Mouse (Mus musculus): Measurements from ENCODE around the gene Zbtb41. TPM values are rescaled to one million over a fixed set of nuclear protein-coding genes. Genes with fewer than 3 reads are reported as not detected.
A peak's percentile ranks its signal among the peaks of the same experiment; 100 is the strongest.
"Not testable (repeated sequence)": the region's sequence is repeated elsewhere in the genome, so short reads cannot be mapped to it uniquely, and the experiment has no call there.

Gene Zbtb41
- polyA plus RNA-seq, 1 experiment, result 0.02 TPM

DNA sequence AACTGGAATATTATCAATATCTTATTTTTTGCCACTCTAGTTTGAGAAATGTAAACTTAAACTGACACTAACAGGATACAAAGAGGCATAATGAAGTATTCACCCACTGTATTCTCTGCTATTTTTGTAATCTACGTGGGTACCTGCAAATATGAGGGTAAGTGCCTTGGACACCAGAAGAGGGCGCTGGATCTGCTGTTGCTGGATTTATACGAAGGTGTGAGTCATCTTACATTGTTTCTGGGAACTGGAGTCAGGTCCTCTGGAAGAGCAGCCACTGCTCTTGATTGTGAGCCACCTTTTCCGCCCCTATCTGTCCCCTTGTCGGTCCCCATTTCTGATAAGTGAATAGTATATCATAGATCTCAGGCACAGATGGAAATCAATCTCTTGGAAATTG is 14.4 kb upstream of the Zbtb41 start:
- Histone ChIP-seq H3K27me3 (ENCODE audit: control insufficient read depth) (no peaks in the 10 kb centered on the region), H3K4me3 (replicated peaks) (no peak overlapping the region), H3K36me3 (ENCODE audit: control insufficient read depth) (no peaks in the 10 kb centered on the region), H3K4me1 (ENCODE audit: control insufficient read depth) (no peaks in the 10 kb centered on the region), H3K9me3 (ENCODE audit: control insufficient read depth, low read length) (peaks cover 8% of the 10 kb centered on the region)
- TF ChIP-seq TAL1 (IDR thresholded peaks at IDR 0.05; ENCODE audit: low read length) (no peak), GATA1 (IDR thresholded peaks at IDR 0.05; ENCODE audit: low read length) (no peak)

DNA sequence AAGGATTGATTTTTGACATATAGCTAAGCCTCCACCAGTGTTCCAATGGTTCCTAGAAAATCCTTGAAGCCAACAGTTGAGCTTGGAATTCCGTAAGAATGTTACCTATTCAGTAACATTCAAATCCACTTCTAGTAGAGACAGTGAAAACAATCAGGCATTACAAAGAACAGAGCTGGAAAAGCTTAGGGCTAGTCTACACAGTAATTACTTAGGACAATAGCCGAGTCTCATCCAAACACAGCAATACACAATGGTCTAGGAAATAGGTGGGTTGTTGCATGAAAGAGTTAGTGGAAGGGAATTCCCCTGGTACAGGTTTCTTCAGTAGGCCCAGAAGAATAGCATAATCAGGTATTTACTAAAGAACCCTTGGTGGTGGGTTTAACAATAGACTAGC is 9.7 kb upstream of the Zbtb41 start:
- H3K4me1 ChIP-seq (ENCODE audit: control insufficient read depth); H3K27me3 ChIP-seq (ENCODE audit: control insufficient read depth); H3K4me3 ChIP-seq (replicated peaks); H3K9me3 ChIP-seq (ENCODE audit: control insufficient read depth, low read length); H3K36me3 ChIP-seq (ENCODE audit: control insufficient read depth): not testable (repeated sequence)

DNA sequence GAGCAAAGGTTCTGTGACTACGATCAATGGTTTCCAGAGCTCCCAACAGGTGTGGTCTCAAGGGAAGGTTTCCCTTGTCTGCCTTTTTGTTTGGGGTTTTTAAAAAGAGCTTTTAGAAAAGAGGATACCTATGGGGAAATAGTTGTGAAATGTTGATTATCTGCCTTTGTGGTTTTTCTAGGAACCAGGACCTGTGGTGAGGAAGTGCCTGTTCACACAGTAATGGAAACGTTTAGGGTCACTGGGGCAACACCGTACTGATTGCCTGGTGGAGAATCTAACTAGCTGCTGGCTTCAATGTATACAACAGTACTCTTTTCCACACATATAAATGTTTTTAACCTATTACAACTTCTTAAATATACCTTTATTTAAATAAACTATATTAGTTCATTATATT is 8.6 kb upstream of the Zbtb41 start:
- Histone ChIP-seq H3K27me3 (ENCODE audit: control insufficient read depth) (no peaks in the 10 kb centered on the region), H3K4me1 (ENCODE audit: control insufficient read depth) (no peaks in the 10 kb centered on the region), H3K4me3 (replicated peaks) (no peak overlapping the region), H3K36me3 (ENCODE audit: control insufficient read depth) (no peaks in the 10 kb centered on the region), H3K9me3 (ENCODE audit: control insufficient read depth, low read length) (peaks cover 8% of the 10 kb centered on the region)
- TF ChIP-seq TAL1 (IDR thresholded peaks at IDR 0.05; ENCODE audit: low read length), result no peak
- no peak for TF ChIP-seq GATA1 (IDR thresholded peaks at IDR 0.05; ENCODE audit: low read length)

DNA sequence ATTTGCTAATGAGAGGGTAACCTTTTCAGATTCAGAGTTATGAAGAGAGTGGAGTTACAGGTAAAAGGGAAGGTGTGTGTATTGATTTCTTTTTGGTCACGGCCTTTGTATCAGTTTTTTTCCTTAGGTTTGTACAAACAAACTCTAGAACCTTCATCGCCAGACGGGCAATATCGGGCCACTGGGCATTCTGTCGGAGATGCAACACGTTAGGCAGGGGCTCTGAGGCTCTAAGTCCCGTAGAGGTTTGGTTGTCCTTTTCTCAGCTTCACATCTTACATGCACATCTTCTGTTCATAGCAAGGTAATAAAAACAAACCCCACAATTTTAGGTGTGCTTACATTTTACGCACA is 590 bp upstream of the Zbtb41 start:
- H3K36me3 ChIP-seq (ENCODE audit: control insufficient read depth), result peaks cover 13% of the 10 kb centered on the region
- H3K4me1 ChIP-seq (ENCODE audit: control insufficient read depth), result peaks cover 40% of the 10 kb centered on the region
- TF ChIP-seq TAL1 (IDR thresholded peaks at IDR 0.05; ENCODE audit: low read length) (no peak), GATA1 (IDR thresholded peaks at IDR 0.05; ENCODE audit: low read length) (no peak)
- peak overlapping the region; percentile 95 for H3K4me3 ChIP-seq (replicated peaks)
- no peaks in the 10 kb centered on the region for H3K9me3 ChIP-seq (ENCODE audit: control insufficient read depth, low read length)
- H3K27me3 ChIP-seq (ENCODE audit: control insufficient read depth), result no peaks in the 10 kb centered on the region

DNA sequence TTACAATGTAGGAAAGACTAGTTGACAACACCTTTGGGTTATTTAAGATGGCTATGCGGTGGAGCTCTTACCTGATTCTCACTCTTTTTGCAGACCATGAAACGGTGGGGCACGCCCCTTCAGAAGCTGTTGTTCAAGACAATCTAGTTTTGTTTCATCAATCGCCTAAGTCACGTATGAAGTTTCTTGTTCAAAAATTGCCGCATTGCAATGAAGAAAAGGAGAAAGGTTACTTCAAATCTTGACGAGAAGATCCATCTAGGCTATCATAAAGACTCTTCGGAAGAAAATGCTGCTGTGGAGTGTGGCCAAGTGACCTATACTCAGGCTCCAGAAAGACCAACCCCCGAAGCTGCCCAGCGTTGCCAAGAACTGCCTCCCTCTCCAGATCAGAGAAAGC is 853 bp downstream of the Zbtb41 start:
- Histone ChIP-seq H3K27me3 (ENCODE audit: control insufficient read depth) (no peaks in the 10 kb centered on the region), H3K4me3 (replicated peaks) (peak overlapping the region; percentile 95), H3K4me1 (ENCODE audit: control insufficient read depth) (peaks cover 42% of the 10 kb centered on the region), H3K36me3 (ENCODE audit: control insufficient read depth) (peaks cover 17% of the 10 kb centered on the region), H3K9me3 (ENCODE audit: control insufficient read depth, low read length) (no peaks in the 10 kb centered on the region)
- TF ChIP-seq TAL1 (IDR thresholded peaks at IDR 0.05; ENCODE audit: low read length), result no peak
- TF ChIP-seq GATA1 (IDR thresholded peaks at IDR 0.05; ENCODE audit: low read length), result no peak

DNA sequence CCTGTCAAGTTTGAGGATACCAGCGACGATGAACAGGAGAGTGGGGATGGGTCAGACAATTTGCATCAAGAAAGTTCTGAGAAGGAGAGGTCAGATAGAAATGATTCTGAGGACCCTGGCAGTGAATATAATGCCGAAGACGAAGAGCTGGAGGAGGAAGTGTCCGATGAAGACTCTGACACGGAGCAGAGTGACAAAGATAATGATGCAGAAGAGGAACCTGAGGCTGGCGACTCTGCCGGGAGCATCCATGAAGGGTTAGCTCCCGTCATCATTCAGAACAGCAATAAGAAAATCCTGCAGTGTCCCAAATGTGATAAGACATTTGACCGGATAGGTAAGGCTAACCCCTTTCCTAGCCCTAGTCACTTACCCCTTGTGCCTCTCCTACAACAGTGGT is 1.8 kb downstream of the Zbtb41 start:
- Histone ChIP-seq H3K36me3 (ENCODE audit: control insufficient read depth) (peaks cover 18% of the 10 kb centered on the region), H3K27me3 (ENCODE audit: control insufficient read depth) (no peaks in the 10 kb centered on the region)

GRCm38 (mm10) chr1:139425006-139425405 is 2.9 kb downstream of the Zbtb41 start:
- TF ChIP-seq GATA1 (IDR thresholded peaks at IDR 0.05; ENCODE audit: low read length) (no peak), TAL1 (IDR thresholded peaks at IDR 0.05; ENCODE audit: low read length) (no peak)
- Histone ChIP-seq H3K4me1 (ENCODE audit: control insufficient read depth) (peaks cover 42% of the 10 kb centered on the region), H3K36me3 (ENCODE audit: control insufficient read depth) (peaks cover 28% of the 10 kb centered on the region), H3K27me3 (ENCODE audit: control insufficient read depth) (no peaks in the 10 kb centered on the region), H3K9me3 (ENCODE audit: control insufficient read depth, low read length) (no peaks in the 10 kb centered on the region), H3K4me3 (replicated peaks) (peak overlapping the region; percentile 3)

More for the DNA sequence above, 1.8 kb downstream of the Zbtb41 start:
- H3K4me3 ChIP-seq (replicated peaks), result peak overlapping the region; percentile 95
- H3K9me3 ChIP-seq (ENCODE audit: control insufficient read depth, low read length), result no peaks in the 10 kb centered on the region
- H3K4me1 ChIP-seq (ENCODE audit: control insufficient read depth), result peaks cover 42% of the 10 kb centered on the region
- TF ChIP-seq TAL1 (IDR thresholded peaks at IDR 0.05; ENCODE audit: low read length) (no peak), GATA1 (IDR thresholded peaks at IDR 0.05; ENCODE audit: low read length) (no peak)

DNA sequence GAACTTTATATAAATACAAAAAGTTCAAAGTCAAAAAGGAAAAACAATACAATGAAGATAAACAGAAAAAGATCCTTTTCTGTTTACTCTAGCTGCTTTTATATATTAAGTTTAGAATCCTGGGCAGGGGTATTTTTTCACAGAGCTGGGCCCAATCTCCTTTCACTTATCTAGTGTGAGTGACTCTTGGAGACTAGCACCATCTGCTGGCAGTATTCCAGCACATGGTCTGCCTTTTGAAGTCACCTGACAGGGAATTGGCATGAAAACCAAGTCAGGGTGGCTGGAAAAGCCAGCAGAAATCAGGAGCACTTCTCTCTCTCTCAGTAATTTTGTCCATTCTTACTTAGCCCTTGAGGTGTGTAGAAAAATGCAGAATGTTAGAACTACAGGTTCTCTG is 16.3 kb downstream of the Zbtb41 start:
- H3K36me3 ChIP-seq (ENCODE audit: control insufficient read depth), result peaks cover 74% of the 10 kb centered on the region

DNA sequence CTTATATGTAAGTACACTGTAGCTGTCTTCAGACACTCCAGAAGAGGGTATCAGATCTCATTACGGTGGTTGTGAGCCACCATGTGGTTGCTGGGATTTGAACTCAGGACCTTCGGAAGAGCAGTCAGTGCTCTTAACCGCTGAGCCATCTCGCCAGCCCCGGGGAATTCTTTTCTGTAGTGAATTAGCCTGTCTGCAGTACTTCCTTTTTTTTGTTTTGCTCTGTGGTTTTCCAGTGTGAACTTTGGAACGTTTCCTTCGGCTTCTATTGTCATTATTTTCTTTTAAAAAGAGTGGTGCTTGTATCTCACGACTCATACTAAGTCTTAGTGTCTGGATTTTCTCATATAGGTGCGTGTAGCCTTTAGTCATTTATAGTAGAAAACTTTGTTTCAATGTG is 21.0 kb downstream of the Zbtb41 start:
- H3K9me3 ChIP-seq (ENCODE audit: control insufficient read depth, low read length); H3K4me1 ChIP-seq (ENCODE audit: control insufficient read depth); H3K27me3 ChIP-seq (ENCODE audit: control insufficient read depth); H3K4me3 ChIP-seq (replicated peaks): not testable (repeated sequence)
- peaks cover 63% of the 10 kb centered on the region for H3K36me3 ChIP-seq (ENCODE audit: control insufficient read depth)

More for the DNA sequence above, 16.3 kb downstream of the Zbtb41 start:
- no peaks in the 10 kb centered on the region for H3K4me1 ChIP-seq (ENCODE audit: control insufficient read depth)
- no peak overlapping the region for H3K4me3 ChIP-seq (replicated peaks)
- H3K9me3 ChIP-seq (ENCODE audit: control insufficient read depth, low read length), result no peaks in the 10 kb centered on the region
- TF ChIP-seq TAL1 (IDR thresholded peaks at IDR 0.05; ENCODE audit: low read length) (no peak), GATA1 (IDR thresholded peaks at IDR 0.05; ENCODE audit: low read length) (no peak)
- H3K27me3 ChIP-seq (ENCODE audit: control insufficient read depth), result no peaks in the 10 kb centered on the region

GRCm38 (mm10) chr1:139454340-139455225 is 32.5 kb downstream of the Zbtb41 start, which contains the start of gene Aspm:
Gene Aspm (plus strand): TSS chr1:139454772.
- Histone ChIP-seq H3K4me3 (replicated peaks) (peak within 1 kb of the TSS; percentile 74), H3K27me3 (ENCODE audit: control insufficient read depth) (no peaks in the 10 kb centered on the region), H3K36me3 (ENCODE audit: control insufficient read depth) (peaks cover 36% of the 10 kb centered on the region), H3K4me1 (ENCODE audit: control insufficient read depth) (peaks cover 38% of the 10 kb centered on the region), H3K9me3 (ENCODE audit: control insufficient read depth, low read length) (no peaks in the 10 kb centered on the region)
- TF ChIP-seq GATA1 (IDR thresholded peaks at IDR 0.05; ENCODE audit: low read length) (no peak), TAL1 (IDR thresholded peaks at IDR 0.05; ENCODE audit: low read length) (no peak)

All from erythroblast, embryonic 14.5 days (primary cell).